Mouse (Mus musculus) frontal cortex, postnatal 10 days (tissue): ENCODE data around the gene Prkn.
"Not testable (repeated sequence)": the region's sequence is repeated elsewhere in the genome, so short reads cannot be mapped to it uniquely, and the experiment has no call there.

Experiments
- DNase-seq, 2 experiments: peaks; one replicate each; pipeline ENCODE4 v3.0.0; 2022; ENCODE audit warnings: low spot score in 2 of 2, mixed read lengths in 1 of 2

Gene Prkn

DNA sequence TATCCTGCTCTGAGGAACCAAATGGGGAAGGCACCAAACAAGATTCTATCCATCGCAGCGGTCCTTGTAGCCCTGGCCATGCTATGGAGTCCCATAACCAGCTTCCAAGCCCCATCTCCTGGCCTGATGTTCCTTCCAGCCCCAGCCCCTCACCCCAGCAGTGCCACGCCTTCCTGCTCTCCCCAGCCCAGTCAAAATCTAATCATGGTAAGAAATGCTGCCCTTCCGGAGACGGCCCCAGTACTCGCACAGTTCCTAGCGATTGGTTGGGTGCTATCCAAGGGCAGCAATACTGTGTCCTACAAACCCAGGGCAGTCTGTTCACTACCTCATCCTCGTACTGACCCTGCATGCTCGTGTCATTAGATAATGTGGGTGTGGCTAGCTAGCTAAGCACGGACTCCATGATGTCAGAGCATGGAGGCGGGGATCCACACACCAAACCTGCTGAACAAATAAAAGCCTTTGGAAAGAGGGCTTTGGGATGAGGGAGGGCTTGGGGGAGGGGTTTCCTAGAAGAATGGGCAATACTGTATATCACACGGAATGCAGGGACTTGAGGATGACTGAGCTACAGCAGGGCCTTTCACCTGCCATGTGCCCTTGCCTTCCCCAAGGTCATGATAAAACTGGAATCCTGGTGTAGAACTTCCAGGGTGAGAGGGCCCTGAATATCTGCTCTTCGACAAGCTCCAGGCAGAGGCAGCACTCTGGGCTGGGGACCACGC is 1148.1 kb downstream of the Prkn start:
- DNase-seq = no peak

DNA sequence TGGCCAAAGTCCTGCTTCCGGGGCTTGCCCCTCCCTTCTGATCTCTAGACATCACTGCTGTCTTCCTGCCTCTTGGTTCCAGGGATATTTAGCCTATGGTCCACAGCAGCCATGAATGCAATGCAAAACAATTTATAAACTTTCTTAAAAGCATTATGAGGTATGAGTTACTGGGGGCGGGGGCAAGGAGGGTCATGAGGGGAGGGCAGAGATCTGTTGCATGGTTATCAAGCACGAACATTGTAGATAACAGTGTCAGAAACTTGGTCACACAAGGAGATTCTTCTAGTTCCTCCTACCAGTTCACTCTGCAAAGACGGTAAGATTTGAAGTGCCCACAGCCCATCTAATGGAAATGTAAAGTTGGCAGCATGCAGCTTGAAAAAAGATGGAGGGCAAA is 1149.1 kb downstream of the Prkn start:
- no peak for DNase-seq

DNA sequence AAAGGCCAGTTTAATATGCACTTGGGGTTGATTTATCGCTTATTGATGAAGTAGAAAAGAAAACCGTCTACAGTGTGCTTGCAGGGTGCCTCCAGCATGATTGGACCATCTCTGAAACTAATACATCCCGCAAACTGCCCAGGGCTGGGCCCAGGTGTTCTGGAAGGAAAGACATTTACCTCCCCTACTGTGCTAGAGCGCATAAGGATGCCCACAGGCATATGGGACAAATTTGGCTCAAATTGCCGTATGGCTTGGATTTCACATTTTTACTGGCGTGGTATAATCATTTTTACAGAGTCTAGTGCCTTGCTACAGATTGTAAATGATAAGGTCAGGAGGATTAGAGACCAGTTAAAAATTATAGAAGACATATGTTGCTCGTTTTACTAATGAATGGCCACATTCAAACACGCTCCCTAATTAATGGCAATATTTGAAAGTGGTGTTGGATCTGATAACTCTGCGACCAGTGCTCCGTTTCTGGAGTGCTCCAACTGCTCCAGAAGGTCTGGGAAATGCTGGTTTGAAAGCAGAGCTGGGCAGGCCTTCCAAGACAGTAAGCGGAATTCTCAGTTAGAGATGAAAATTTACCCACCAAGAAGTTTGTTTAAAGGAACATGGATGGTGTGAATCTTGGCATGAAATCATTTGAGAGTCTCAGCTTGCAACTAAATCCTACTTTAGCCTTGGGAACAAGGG is 1150.4 kb downstream of the Prkn start:
- DNase-seq = no peak

DNA sequence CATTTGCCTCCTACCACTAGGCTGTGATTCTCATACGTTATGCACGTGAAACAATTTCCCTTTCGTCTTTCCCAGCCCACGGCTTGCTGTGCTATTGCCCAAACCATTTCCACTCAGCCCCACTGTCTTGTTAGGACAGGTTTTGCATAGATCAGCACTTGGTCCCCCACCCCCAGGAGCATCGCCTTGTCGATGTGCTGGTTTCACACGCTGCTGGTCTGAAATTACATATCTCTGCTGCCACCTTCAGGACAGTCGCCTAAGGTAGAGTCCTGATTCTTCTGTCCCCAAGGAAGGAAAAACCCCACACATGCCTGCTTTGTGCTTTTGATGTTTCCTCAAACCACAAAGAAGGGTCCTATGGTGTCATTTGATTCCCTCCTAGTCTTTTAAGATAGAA is 1153.1 kb downstream of the Prkn start:
- DNase-seq = peak in 1 of 2 experiments; percentile 52

DNA sequence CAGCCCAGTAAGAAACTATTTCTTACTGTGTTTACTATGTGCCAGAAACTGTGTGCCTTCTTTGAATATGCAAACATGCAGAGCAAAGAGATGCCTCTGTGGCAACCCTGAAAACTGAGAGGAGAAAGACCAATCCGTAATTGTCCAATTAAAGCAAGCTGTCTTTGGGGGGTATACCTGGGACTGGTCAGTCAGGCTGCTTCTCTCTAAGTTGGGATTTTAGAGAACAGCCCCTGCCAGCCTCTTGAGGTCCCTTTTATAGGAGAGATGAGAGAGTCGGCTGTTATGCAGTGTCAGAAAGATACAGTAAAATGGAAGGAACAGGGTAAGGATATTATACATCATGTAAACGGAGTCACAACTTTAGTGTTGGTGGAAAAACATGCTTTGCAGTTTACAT is 1154.1 kb downstream of the Prkn start:
- no peak for DNase-seq

DNA sequence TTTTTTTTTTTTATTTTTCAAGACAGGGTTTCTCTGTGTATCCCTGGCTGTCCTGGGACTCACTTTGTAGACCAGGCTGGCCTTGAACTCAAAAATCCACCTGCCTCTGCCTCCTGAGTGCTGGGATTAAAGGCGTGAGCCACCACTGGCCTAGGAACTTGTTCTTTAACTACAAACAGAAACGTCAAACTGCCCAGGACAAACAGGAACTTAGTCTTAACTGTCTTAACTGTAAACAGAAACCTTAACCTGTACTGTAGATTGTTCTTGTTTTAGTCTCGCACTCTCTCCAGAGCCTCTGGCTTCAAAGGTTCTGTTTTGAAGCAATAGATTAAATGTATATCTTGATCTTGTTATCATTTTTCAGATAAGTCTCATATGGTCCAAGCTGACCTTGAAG is 1154.6 kb downstream of the Prkn start:
- DNase-seq = not testable (repeated sequence)

DNA sequence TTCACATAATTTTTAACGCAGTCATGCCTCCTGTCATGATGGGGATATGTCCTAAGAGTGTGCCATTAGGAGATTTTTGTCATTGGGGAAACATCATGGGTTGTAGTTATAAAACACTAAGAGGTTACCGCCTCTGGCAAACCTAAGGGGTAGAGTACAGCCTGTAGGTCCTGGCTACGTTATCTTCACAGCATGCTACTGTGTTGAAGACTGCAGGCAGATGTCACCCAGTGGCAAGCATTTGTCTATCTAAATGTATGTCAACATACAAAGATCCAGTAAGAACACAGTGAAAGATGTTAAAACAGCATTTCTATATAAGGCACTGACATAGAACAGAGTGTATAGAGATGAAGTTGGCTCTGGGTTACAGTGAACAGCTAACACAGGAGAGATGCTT is 1155.3 kb downstream of the Prkn start:
- DNase-seq = no peak

DNA sequence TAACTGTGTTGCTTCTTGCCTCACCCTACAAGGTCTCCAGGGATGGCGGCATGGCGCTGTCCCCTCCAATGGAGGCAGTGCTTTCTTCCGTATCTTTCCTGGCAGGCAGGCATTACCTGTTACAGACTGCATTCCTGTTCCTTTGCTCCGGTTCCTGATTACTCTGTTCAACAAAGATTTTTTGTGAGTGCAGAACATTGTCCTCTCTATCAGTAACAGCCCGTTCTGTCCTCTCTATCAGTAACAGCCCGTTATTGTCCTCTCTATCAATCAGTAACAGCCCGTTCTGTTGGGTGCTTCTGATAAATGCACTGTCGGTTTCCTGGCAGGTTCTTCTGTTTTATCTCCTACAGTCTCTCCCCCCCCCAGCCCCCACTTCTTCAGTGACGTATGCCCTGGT is 1156.1 kb downstream of the Prkn start:
- DNase-seq = no peak

DNA sequence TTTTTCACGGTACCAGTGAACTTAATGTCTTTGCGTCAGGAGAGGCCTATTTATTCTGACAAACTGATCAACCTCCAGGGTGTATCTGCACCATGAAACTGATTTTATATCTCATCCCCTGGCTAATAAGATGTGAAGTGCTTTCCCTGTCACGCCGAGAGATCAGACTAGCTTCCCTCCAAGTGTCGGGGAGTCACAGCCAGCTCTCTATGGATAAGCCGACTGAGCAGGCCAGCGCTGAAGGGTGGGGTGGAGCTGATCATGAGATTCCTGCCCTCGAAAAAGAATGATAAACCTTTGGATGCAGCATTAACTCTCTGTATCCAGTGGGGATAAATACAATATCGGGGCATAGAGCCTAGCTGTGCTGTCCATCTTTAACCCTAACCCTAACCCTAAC is 1160.1 kb downstream of the Prkn start:
- no peak for DNase-seq

DNA sequence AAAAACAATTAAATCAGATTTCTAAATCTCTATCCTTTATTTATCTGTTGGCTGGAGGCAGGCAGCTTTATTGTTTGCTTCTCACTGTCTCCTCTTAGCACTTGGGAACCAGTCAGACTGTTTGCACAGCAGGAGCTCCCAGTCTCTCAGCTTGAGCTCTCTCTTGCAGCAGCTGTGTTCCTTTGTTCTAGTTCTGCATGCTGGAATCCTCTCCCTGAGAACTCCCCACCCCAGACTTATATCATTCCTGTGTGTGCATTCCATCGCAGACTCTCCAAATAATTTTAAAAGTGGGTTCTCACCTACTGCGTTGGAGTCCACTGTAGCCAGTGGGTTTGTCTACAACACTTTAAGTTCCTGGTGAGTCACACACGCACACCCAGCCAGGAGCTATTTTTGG is 1181.1 kb downstream of the Prkn start:
- no peak for DNase-seq

DNA sequence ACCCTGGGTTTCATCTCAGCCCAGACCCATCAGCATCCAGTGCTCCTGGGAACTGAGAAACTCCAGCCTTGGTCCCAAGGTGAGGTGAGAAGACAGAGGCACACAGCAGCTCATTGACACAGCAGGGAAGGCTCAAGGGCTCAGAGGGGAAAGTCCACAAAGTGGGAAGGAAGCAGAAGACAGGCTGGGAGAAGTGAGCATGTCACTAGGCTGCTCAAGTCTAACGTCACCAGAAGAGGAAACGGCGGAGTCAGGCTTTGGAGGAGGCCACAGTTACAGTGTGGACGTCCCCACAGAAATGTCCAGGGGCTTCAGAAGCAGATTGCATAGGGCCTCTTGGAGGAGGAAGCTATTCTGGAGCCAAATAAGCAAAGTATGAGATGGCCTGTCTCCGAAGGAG is 1189.2 kb downstream of the Prkn start:
- no peak for DNase-seq

DNA sequence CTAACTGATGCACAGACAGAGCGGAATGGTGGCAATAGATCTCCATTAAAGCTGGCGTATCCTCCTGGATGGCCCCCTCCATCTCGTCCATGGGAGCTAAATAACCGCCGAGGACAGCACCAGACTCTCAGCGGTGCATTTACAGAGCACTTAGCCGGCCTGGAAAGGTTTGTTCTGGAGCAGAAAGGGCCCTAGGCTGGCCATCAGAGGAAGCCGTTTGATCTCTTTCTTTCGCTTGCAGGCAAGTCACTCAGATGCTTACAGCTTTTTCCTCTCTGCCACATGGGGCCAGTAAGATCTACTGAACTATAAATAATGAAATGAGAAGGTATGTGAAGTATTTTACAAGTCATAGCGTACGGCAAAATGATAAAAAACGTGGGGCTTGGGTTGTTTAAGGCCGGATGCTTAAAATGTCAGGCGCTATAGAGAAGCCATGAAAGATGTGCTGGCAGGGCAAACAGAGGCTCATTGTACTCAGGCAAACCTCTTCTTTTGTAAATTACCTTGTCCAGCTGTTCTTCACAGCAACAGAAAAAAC is 1189.8 kb downstream of the Prkn start:
- no peak for DNase-seq

DNA sequence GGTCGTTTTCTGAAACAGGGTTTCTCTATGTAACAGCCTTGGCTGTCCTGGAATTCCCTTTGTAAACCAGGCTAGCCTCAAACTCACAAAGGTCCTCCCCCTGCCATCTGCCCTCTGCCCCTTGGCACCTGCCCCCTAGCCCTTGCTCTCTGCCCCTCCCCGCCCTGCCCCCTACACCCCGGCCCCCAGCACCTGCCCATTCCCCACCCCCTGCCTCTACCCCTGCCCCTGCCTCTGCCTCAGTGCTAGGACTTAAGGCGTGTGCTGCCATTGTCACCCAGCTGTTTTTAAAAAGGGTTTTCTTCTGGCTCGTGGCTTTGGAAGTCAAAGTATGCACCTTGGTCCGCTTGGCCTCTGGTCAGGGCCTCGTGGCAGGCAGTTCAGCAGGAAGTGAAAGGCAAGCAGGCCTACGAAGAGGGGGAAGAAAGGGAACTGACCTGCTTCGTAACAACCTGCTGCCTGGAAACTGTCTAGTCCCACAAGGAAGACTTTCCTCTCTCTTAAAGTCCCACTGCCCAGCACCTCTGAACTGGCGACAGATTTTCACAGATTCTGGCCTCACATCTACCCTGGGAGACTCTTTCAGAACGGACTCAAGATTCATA is 1190.5 kb downstream of the Prkn start:
- no peak for DNase-seq

DNA sequence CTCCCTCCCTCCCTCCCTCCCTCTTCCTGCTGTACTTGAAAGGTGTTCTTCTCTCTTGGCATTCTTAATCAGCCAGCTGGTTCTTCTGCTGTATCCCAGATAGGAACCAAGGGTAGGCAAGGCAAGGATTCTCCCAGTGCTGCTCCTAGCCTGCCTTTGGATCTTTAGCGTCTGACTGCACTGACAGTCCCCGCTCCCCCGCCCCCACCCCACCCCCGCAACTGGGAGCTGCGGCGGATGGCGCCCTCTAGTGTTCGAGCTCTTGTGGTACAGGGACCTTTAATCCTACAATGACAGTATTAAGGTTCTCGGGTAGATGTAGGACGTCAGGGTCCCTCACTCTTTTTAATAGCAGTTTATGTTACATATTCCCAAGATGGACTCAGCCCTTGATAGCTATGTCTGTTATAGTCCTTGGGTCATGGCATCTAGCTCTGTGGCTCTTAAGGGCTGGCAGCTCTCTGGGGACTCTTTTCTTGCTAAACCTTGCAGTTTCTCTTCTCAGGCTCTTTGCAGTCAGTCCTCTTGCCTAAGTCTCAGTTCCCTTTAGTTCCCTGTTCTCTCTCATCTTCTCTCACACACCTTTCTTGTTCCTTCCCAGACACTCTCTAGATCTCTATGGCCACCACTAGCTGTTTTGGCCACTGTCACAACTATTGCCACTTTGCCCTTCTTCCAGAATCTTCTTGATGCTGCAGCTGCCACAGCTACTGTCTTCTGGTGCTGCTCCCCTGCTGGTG is 1191.2 kb downstream of the Prkn start:
- DNase-seq = peak in 1 of 2 experiments; percentile 59

DNA sequence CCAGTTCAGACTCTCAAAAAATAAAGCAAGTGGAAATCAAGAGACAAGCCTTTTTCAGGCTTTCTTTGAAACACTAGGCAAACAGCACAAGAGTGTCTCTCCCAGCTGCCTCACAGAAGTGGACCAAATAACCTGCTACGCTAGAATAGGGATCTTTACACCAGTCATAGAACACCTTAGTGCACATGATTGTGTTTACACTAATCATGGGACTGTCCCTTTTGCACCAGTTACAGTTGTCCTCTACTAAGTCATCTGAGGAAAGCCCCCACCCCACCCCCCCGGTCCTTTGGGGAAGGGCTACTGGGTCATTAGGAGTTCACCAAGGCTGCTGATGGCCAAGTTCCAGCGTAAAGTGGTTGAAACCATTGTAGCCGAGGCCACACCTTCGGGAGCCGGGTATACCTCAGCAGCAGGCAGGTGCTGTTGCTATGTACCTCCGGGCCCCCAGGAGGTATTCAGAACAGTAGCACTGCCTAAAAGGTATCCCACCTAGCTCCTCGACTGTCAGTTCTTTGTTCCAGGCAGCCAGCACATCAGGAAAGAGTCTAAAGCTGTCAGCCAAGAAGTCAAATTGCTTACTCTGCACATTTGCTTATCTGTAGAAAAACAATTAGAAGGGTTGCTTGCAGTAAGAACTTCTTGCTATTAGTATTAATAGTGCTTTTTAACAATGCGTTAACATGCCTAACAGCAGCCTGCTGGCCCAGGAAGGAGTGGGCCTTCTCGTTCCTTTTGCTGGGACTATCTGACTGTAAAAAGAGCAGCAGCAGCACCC is 1192.0 kb downstream of the Prkn start:
- DNase-seq = no peak

DNA sequence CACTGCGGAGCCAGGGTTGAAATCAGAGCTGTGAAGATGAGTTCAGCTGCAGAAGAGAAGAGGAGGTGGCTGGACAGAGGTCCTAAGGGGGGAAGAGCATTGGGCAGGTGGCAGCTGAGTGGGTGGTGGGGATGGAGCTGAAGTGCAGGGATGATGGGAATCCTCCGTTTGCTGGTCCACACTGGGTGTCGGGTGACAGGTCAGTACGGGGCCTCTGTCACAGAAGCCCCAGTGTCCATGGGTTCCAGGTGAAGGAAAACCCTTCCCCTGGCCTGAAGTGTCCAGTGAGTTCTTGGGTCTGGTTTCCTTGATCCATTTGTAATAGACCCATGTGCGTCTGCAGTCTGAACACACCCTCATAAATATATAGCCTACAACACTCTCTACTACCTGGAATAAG is 1195.2 kb downstream of the Prkn start:
- no peak for DNase-seq

DNA sequence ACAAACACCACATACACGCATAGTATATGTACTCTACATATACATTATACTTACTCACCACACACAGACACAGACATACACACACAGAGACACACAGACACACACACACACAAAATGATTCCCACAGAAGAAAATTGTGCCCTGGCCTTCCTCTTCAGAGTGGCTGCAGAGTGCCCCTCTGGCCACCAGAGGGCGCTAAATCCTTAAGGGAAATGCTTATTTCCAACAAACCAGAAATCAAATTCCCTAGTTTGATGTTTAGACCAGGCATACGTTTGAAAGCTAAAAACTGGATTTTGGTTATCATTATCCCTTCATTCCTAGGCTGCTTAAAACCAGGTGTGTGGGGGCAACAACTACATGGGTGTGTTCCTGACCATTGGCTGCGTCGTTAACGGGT is 1196.0 kb downstream of the Prkn start:
- DNase-seq = peak in 1 of 2 experiments; percentile 65

DNA sequence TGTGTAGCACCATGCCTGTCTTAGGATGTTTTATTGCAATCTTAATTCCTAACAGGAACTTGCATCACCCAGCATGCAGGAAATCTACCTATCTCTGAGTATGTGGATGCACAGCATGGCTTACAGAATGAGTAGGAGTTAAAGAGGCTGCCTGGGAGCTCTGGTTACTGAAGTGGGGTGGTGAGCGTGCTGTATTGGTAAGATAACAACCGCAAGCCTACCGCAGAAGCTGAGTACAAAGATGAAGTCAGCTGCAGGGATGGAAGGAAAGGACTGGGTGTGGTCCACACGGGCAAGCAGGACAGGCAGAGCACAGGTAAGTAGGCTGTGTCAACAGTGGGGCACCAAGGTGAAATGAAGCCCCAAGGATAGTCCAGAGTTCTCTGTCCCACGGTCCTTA is 1196.9 kb downstream of the Prkn start:
- no peak for DNase-seq

DNA sequence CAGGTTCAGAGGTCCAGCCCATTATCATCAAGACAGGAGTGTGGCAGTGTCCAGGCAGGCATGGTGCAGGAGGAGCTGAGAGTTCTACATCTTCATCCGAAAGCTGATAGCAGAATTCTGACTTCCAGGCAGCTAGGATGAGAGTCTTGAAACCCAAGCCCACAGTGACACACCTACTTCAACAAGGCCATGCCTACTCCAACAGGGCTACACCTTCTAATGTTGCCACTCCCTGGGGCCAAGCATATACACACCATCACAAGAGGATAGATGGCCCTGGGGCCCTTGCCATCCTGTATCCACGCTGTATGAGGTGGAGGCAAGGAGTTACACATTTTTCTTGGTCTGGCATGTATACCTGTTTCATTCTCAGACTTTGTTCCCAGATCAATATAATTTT is 1197.4 kb downstream of the Prkn start:
- DNase-seq = no peak

DNA sequence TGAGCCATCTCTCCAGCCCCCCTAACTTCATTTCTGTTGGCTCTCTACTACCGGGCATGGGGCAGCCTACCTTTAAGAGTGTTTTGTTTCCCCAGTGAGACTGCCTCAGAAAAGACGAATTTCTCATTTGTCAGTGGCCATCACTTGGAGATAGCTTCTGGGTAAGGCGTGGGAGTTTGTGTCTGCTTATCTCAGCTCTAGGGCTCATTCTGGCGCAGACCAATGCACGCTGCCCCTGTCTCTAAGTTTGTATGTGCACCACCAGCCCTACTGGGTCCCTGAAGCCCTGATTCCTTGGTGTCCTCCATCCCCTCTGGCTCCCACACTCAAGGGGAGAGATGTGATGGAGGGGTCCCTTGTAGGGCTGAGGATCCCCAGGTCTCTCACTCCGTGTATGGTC is 1198.3 kb downstream of the Prkn start:
- no peak for DNase-seq

DNA sequence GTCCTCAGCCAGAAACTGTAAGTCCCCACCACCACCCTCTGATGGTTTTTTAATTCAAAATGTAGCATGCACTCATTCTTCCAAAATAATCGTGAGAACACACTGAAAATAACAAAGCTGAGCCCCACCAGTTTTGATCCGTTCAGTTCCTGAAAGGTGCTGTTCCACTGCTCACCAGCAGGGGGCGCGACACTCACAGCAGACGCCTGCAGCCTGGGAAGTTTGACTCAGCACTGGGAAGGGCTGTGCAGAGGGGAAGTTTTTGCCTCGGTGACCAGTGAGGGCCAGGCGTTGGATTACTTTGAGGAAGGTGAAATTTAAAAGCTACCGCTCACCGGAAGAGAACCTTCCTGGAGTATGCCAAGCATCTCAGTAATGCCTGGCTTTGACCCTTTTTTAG is 1199.0 kb downstream of the Prkn start:
- DNase-seq = peak; percentile 54 to 83
